Mouse (Mus musculus) c-Kit-positive CD71-negative TER-119-negative erythroid progenitor cells, embryonic 14.5 days (primary cell): ENCODE results near the gene Snx13.

Source experiments
- DNase-seq: peaks from one replicate; pipeline ENCODE4 v3.0.0-alpha.2; 2013; ENCODE audit warnings: low read depth

Snx13 gene

DNA sequence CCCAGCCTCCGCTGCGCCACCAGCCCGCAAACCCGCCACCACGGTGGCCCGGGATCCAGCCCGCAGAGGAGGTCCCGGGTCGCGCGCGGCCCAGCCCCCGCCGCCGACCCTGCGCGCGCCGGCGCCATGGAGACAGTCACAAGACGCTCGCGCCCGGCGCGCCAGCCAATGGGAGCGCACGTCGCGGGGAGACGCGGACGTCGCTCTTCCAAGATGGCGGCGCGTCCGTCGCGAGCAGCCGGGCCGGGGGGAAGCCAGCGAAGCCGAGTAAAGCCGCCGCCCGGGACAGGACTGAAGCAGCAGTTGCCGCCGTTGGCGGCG, at the start of gene Snx13:
TSS of gene Snx13 (plus strand) at position 188 of the 321 bp plus-strand sequence.
- DNase-seq = peak; percentile 75

DNA sequence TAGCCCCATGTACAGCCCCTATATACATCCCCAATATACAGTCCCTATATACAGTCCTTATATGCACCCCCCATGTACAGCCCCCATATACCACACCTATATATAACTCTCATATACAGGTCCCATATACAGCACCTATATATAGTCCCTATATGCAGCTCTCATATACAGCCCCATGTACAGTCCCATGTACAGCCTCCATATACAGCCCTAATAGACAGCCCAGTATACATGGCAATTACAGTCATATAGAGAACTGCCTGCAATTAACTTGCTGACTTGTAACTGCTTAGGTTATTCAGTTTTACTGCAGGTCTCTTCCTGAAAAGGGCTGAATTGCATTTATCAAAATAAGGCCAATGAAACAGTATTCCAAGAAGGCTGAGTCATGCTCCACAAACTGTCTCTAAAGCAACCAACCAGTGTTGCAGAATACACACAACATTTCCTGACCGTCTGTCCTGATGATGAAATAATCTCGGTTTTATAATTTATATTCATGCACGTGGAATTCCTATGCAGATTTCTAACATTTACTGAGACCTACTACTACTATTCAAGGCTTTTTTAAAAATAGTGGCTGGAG, 49.3 kb upstream of the Snx13 start:
- DNase-seq = no peak

DNA sequence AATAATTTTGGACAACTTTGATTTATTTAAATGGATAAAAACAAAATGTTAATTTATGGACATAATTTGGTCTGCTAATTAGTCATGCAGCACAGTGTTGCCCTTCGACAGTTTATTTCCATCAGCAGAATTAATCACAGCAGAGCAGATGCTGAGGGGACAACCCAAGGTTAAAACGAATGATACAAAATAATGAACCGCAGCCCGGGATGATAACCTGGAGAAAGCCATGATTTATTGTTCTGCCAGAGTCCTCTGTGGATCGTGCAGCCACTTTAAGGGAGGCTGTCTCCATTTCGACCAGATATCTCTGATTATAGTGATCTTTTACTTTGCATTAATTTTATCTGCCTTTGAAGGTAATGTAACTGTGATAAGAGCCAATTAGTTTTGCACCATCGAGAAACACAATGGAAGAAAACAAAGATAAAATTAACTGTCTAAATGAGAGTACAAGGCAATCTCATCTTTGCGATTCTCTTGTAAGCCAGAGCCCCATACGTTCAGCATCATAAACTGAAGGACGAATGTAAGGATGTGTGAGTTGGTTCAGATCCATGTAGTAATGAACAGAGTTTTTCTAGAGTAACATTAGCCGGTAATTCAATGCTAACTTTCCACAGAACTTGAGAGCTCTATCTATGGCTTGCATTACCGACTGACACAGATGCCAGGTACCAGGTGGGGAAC, 48.1 kb upstream of the Snx13 start:
- DNase-seq = no peak

DNA sequence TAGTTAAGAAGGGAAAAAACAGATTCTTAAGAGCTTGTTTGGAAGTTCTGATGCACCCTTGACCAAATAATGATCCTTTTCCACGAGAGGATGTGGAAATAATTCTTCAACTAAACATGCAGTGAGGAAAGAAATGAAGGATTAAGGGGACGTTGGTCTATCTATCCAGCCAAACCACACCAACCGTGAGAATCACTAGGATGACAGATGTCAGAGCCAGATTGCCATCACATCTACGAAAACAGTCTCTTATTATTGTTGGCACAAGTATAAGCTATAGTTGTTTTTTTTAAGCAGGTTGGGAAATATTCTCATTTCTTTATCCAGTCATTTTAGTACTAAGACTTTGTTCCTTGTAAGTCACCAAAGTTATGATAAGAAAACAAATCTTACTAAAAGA, 46.7 kb upstream of the Snx13 start:
- no peak for DNase-seq

DNA sequence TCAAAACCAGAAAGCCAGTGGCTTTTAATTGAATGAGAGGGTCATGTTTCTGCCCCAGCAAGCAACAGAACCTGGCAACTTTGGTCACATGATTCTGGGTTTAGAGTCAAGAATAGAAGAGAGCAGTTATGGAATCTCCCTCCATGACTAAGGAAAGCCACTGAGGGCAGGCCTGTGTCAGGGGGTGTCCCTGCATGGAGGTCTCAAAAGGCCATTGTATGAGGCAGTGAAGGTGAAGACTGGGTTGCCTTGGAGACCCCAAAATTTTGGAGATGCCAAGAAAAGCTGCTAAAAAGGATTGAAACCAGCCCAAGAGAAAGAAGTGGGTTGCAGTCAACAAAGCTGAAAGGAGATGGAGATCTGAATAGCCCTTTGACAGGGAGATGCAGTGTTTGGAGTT, 41.2 kb upstream of the Snx13 start:
- DNase-seq = no peak

DNA sequence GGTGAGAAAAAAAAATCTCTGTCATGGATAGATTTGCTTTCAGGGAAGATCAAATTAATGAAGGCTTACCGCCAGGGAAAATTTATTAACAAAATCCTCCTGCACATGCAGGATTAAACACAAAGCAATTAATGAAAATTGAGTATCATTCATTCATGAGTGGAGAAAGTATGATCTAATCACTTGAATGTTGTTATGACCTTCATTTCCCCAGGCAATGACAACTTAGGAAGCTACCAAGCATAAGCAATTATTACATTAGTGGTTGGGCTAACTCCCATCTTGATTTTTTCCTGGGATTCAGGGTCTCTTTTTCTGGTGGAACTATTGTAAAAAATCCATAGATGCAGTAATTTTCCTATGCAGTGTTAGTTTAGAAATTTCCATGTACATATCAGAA, 39.1 kb upstream of the Snx13 start:
- DNase-seq = no peak

DNA sequence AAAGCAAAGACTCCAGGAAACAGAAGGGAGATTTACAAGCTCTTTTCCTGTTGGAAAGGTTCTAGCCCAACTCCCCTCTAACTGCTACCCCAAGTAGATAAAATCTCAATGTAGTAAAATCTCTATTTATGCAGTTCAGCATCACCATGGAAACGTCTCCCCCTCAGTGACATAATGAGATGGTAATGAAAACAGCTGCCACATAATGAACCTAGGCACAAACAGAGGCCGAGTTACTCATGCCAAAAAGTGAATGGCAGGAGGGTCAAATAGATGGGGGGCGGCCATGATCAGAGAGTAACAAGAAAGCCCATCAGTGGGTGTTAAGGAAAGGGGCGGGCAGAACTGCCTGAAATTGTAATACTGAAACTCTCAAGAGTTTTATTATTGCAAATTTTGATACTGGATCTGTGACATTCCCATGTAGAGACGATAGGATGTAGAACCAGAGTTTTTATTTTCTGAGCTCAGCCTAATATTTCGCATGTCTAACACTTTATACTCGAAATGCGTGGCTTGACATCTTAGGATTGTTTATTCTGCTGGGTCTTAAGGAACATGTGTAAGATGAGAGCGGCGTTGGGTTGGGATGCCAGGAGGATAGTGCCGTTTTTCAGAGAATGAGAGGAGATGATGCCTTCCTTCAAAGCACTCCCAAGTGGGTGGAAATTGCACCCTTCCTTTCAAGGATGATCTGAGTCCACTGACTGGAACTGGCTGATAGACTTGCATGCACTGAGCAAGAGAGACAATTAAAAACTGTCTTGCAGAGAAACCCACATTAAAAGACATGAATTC, 38.4 kb upstream of the Snx13 start:
- DNase-seq = no peak

DNA sequence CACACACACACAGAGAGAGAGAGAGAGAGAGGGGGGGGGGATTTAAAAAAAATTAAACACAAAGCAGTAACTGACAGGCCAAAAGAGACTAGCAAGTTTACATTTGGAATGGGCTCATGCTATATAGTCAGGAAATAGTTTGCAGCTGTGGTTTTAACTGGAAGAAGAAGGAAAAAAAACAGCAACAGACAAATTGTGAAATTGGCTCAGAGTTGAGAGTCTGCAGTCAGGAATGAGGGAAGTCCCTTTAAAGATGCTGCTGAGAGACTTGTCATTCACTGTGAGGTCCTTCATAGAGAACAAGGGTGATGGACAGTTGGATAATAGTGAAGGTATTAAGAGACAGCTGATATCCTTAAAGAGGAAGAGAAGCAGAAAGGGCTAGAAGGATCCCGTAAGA, 35.5 kb upstream of the Snx13 start:
- no peak for DNase-seq

DNA sequence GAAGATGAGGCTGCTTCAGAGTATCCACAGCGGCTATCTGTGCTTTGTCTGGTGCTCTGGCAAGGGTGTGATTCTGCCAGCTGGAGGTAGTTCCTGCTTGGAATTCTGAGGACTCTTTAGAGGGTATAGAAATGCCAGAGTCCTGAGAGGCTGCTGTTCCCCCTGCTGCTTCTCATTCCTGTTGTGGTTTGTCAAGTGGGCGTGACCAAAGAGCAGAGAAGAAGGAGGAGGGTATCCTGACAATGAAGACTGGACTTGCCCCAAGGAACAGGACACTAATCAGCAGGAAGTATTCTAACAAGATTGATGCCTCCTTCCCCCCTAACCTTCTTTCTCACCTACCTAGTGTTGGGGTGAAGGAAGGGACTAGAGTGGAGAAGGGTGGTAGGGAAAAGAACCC, 33.0 kb upstream of the Snx13 start:
- DNase-seq = no peak

DNA sequence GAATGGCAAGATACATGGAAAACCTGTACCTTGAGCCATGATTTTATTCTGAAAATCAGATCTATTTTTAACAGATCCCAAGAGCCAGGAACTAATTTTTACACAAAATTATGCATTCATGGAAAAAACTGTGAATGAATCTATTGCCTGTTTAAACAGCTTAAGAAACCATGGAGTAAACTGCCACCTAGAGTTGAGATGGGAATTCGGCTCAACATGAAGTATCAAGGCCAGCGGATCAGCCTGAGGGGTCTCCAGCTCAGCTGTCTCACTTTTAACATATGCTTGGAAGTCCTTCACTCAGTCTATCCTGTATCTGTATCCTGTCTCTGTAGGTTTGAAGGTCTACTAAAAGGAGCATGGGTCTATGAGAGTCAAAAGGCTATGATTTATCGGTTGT, 30.9 kb upstream of the Snx13 start:
- DNase-seq = no peak

DNA sequence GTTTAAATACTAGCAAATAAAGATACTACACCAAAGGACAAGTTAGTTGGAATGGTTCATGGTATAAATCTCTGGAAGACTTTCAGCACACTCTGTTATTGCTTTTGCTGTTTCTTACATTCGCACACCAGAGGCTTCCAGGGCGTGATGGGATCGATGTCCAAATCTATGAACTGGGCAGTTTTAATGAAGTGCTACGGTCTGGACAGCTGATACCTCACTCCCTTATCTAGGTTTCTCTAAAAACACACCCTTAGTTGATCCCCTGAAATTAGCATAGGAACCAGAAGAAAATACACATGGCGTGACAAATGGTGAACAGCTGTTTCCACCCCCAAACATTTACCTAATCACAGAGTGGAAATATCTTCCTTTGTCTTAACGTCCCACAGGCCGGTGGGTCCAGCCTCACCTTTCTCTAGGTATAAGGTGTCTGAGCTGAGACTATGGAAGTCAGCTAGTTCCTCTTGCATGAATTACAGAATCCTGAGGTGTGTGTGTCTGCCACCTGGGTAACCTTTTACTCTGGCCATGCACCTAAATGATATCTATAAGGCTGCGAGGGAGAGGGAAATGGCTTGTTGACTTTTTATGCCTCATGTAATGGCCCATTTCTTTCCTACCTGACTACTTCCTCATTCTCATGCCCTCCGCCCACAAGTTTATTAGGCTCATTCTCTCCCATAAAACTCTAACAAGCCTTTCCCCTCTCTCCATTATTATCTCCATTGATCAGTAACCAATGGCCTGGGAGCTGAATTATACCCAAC, 30.3 kb upstream of the Snx13 start:
- no peak for DNase-seq

DNA sequence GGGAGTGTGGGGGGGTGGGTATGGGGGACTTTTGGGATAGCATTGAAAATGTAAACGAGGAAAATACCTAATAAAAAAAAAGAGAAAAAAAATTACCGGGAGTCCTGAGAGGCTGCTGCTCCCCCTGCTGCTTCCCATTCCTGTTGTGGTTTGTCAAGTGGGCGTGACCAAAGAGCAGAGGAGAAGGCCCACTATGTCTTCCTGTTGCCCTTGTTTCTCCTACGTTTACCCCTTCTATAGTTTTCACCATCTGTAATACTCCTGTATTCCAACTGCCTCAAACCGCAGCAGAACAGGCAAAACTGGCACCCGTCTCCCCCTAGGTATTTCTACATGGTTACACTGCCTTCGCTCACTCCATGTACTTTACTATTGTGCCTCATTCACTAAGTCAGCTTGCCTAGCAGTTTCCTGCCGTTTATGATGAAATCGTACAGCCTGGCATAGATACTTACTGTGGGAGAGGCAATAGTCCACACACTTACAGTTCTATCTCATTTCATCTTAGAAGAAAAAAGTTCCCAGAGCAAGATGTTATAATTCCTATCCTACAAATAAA, 28.2 kb upstream of the Snx13 start:
- DNase-seq = no peak

DNA sequence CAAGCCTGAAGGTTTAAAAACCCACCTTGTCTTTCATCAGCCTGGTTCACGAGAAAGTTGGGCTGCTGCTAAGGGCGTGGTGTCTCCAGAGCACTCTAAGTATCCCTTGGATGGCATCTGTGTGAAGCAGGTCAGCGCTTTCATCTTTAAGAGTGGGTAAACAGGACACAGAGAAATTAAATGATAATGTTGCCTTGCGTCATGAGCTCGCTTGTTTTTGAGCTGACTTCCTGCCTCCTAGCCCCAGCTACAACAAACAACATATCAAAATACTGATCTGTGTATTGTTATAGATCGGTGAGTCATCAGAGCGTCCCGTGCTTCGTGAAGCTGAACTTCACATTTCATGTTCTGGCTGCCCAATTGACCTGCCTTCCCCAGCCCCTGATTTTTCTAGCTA, 25.7 kb upstream of the Snx13 start:
- no peak for DNase-seq

DNA sequence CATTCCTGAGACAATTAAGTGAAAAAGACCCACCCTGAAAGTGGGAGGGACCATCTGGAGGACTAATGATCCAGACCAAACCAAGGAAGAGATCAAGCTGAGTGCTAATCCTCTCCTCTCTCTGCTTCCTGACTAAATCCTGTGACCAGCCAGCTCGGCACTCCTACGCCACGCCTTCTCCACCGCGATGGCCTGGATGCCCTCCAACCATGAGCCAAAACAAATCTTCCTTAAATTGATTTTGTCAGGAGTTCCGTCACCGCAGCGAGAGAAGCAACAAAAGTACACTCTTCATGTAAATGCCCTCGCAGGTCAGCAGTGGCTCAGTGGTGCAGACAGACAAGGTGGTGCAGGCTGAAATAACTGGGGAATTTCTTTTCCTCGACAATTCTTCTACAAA, 24.9 kb upstream of the Snx13 start:
- DNase-seq = no peak

DNA sequence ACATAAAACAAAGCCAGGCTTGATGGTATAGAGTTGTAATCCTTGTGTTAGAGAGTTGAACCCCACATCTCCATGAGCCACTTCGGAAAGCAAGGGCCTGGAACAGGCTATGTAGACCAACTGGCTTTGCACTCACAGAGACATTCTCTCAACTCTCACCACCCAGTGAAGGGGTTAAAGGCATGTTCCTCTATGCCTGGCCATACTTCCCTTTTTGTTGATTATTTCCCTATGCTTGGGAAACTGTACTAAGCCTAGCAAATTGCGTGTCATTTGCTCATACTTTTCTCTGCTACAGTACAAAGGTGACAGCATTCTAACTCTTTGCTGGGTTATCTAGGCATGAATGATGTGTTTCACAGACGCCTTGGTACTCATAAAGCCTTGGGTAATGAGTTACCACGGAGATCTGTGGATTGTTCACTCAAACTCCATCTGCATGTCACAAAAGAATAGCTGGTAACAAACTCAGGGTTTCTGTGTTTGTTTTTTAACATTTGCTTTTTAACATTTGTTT, 21.0 kb upstream of the Snx13 start:
- DNase-seq = no peak

DNA sequence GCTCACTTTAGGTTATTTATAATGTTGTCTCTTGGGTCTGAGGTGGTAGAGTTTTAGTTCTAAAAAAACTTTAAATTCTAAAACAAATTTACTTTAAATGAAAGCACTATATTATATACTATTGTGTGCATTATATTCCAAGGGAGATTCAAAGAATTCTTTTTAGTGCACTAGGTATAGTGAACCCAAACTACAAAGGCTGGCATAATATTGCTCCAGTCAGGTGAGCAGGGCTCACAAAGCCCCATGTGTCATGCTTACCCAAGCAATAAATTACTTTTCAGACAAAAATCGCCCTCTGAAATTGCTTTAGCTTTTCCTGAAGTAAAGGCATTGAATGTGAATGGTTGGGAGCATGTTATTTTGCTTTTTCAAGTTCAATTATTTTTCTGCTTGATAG, 19.5 kb upstream of the Snx13 start:
- no peak for DNase-seq

DNA sequence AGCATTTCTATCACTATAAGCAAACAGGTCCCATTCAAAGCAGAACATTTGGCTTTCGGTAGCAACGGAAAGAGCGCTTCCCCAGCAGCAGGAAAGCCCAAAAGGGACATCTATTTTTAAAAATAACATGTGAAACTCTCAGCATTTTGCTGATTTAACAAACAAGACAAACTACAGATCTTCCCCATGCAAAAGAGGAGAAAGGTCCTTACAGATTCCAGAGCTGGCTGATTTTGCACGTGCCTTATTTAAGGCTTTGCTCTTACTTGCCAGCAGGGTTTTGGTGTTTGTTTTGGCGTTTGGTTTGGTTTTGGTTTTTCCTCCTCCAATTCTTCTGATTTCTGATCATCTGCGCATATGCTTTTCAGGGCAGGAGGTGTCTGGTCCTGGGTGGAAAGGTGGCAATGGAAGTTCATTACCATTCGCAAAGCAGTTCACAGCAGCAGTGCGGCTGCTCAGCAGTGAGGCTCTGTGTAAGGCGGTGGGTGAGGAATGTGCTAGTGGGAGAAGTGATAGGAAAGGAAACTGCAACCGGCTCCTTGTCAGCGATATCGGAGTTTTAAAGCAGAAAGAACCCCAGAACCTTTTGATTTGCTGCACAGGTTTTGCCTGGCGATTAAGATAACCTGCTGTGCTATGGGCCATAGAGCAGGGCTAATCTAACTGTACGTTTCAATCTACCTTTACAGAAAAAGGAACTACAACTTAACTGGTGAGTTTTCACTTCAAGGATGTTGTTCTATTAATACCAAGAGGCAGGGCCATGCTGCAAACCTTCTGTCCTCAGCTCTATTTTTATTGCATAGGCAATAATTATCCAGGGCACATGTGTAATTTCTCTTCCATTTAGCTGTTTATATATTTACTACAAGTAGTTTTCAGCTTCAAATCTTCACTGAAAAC, 8.1 kb upstream of the Snx13 start:
- no peak for DNase-seq

DNA sequence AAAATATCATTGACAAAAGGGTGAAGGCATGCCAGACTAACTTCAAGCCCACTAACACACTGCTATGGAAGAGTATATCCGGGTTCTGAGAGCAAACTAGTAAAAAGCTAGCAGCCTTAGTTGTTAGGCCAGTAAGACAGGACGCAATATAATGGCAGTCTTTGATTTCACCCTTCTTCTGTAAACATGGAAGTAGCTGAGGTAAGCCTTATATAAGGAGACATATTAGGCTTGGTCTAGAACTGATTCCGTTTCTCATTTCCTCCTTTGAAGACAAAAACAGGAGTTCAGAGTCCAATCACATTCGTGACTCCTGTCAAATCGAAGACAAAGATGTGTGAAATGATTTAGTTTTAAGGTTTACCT, 7.4 kb upstream of the Snx13 start:
- DNase-seq = no peak

DNA sequence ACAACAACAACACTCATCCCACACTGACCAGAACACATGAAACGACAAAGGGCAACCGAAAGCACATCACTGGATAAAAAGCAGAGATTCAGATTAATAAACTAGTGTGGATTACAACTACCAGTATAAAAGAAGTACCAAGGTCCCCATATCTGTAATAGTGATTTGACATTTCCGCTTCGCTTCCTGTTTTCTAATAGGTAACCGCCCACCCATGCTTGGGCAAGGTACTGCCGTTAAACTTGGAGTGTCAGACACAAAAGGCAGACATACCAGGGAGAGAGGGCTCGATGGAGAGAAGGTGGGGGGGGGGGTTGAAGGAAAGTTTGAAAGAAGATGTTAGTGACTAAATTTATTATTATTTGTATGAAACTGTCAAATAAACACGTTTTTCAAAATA, 5.0 kb upstream of the Snx13 start:
- DNase-seq = no peak

DNA sequence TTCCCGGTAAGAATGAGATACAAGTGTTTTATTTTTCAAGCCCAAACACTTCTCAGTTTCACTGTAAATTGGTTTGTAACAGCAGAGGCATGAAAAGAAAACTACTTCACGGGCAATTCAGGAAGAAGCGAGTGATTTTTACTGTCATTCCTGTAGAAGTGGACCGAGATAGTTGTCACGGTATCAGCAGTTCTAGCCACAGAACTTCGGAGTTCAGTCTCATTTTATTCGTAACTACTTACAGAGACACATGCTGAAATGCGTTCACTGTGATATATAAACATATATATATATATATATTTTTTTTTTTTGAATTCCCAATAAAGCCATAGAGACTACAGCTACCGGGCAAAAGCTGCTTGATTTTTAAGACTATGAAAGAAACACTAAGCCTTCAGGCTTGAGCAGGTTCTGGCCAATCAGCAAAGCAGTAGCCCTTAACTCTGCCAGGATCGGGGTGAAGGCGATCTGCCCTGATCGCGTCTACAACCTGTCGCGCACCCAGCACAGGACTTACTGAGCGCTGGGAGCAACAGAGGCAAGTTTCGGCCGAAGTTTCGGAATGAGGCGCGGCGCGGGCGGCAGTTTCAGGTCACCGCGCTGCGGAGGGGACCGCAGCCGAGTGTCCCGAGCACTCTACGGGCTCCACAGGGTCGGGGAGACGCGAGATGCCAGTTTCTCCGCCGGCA, 532 bp upstream of the Snx13 start:
- DNase-seq = peak; percentile 41
